Mouse (Mus musculus) layer of hippocampus, postnatal 36 days (tissue): ENCODE measurements at regions not wholly inside any gene's neighbourhood (a gene's known extent, or its start where the extent isn't known, plus 50 kb on each side); places are given as distances from the start of the nearest gene placed in this dataset.
A peak's percentile ranks its signal among the peaks of the same experiment; 100 is the strongest.

Source experiments
- DNase-seq, 2 experiments: peaks; one replicate each; pipeline ENCODE4 v3.0.0; 2022

GRCm38 (mm10) chr15:103102068-103102840 lies 64.6 kb downstream of the Smug1 start:
- no peak for DNase-seq

- no peak for DNase-seq
Measured at GRCm38 (mm10) chr15:103100121-103100520, 66.8 kb downstream of the Smug1 start.

GRCm38 (mm10) chr15:103094457-103094856 lies 72.4 kb downstream of the Smug1 start:
- no peak for DNase-seq

GRCm38 (mm10) chr15:103093655-103094054 lies 73.2 kb downstream of the Smug1 start:
- peak; percentile 22 to 26 for DNase-seq

- DNase-seq, result no peak
Measured at GRCm38 (mm10) chr15:103092496-103092895, 73.8 kb downstream of the Hoxc4 start.

GRCm38 (mm10) chr15:103090280-103091164 lies 71.8 kb downstream of the Hoxc4 start:
- DNase-seq, result no peak

GRCm38 (mm10) chr15:103089852-103090251 lies 71.1 kb downstream of the Hoxc4 start:
- no peak for DNase-seq

GRCm38 (mm10) chr15:103089440-103089839 lies 70.7 kb downstream of the Hoxc4 start:
- no peak for DNase-seq

GRCm38 (mm10) chr15:103087204-103087603 lies 68.5 kb downstream of the Hoxc4 start:
- no peak for DNase-seq

GRCm38 (mm10) chr15:103086672-103087069 lies 67.9 kb downstream of the Hoxc4 start:
- DNase-seq, result no peak
